Mouse (Mus musculus) c-Kit-positive CD71-positive TER-119-negative erythroid progenitor cells, embryonic 14.5 days (primary cell): ENCODE results near the gene Olfr1448.
"Not testable (repeated sequence)": the region's sequence is repeated elsewhere in the genome, so short reads cannot be mapped to it uniquely, and the experiment has no call there.

Experiments used
- DNase-seq: peaks from one replicate; pipeline ENCODE4 v3.0.0-alpha.2; 2013; ENCODE audit warnings: low read depth

Olfr1448 gene

GRCm38 (mm10) chr19:12924319-12924718, at the start of gene Olfr1448:
Olfr1448 (minus strand) TSS chr19:12924419.
- no peak for DNase-seq

GRCm38 (mm10) chr19:12970082-12970481, 45.9 kb upstream of the Olfr1448 start:
- DNase-seq: not testable (repeated sequence)

GRCm38 (mm10) chr19:12949958-12950357, 25.7 kb upstream of the Olfr1448 start, which contains the start of gene Olfr1450:
Olfr1450 (plus strand) TSS chr19:12950258.
- DNase-seq: no peak

DNA sequence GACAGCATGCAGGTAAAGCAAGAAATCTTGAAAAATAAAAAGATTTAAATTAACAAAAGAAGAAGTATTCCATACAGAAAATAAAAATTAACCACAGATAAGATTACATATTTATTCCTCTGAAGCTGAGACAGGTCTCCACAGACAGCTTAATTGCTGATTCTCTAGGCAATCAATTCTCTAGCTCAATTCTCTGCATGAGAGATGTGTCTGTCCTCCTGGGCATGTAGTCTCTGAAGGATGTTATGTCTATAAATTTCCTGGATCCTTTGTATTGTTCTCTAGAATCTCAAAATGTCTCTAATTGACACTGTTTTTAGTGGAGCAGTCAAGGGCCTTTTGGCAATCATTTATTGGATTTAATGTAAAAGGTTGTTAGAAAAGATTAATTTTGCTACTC, 6.3 kb upstream of the Olfr1448 start, which contains the start of gene Olfr1449:
Gene Olfr1449 (plus strand): TSS at position 301 of the 400 bp plus-strand sequence.
- DNase-seq: no peak

GRCm38 (mm10) chr19:12903643-12904042, 20.6 kb downstream of the Olfr1448 start, which contains the start of gene Olfr1447:
Olfr1447 (minus strand) TSS chr19:12903743.
- DNase-seq: no peak

DNA sequence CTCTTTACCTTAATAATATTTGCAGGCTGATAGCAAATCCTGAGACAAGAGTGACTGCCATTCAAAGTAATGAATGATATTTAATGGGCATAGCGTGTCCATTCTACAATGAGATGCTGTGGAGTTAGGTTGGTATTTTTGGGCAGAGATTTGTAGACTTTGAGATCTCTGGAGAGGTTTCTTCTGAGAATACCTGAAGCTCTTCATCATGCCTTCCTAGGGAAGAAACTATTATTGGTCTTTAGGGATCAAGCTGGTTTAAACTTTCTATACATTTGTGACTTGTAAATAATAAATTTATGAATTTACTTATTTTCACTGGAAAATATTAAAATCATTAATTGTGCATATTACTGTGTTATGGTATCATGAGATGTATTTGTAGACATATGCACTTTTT, 30.8 kb downstream of the Olfr1448 start, which contains the start of gene Olfr1446:
Gene Olfr1446 (minus strand): TSS at position 101 of the 400 bp plus-strand sequence.
- no peak for DNase-seq

GRCm38 (mm10) chr19:12883555-12883954, 40.7 kb downstream of the Olfr1448 start, which contains the start of gene Olfr1445:
Olfr1445 (plus strand) TSS chr19:12883855.
- DNase-seq: no peak
